Mouse (Mus musculus) ES-Bruce4 (cell line): ENCODE measurements around the gene Gm20662.

Experiments used
- CTCF ChIP-seq: IDR thresholded peaks from one replicate; pipeline ENCODE4 v1.8.1; 2011; ENCODE audit warnings: low read depth, low read length
- EP300 ChIP-seq: IDR thresholded peaks from 2 replicates; pipeline ENCODE4 v1.6.1; 2011; ENCODE audit warnings: low read depth, low read length; ENCODE audit not compliant: insufficient read depth
- POLR2A ChIP-seq: IDR thresholded peaks from one replicate; pipeline ENCODE4 v1.8.1; 2011; ENCODE audit warnings: low read length; ENCODE audit not compliant: insufficient read depth

GRCm38 (mm10) chr9:107968531-107968930 is 27.6 kb upstream of the Gm20662 start:
- TF ChIP-seq CTCF (no peak), POLR2A (no peak), EP300 (no peak)
